Mouse (Mus musculus) heart, postnatal 0 days (tissue): ENCODE measurements around the gene Rhpn2. TPM values are rescaled to one million over a fixed set of nuclear protein-coding genes. Genes with fewer than 3 reads are reported as not detected.

Source experiments
- ATAC-seq: fragments of 200-750 bp; cut with Nextera tagmentation; 2 replicates; pipeline ENCODE4 v1.8.0; 2017; ENCODE audit warnings: low read depth, moderate number of reproducible peaks, moderate library complexity; ENCODE audit not compliant: insufficient read depth
- DNase-seq: peaks from one replicate; pipeline ENCODE4 v3.0.0-alpha.2; 2016; ENCODE audit warnings: low spot score
- H3K27ac ChIP-seq: fragments of 300-500 bp; sonication (generic); 2 replicates; pipeline ENCODE4 v1.5.1; 2014; ENCODE audit warnings: low read depth, mild to moderate bottlenecking
- H3K27me3 ChIP-seq: fragments of 300-500 bp; sonication (generic); 2 replicates; pipeline ENCODE4 v1.6.1; 2014; ENCODE audit warnings: low read length, mixed read lengths; ENCODE audit not compliant: control insufficient read depth, insufficient read depth
- H3K36me3 ChIP-seq: fragments of 300-500 bp; sonication (generic); replicated peaks from 2 replicates; pipeline ENCODE4 v1.6.1; 2014; ENCODE audit warnings: low read length, mixed read lengths; ENCODE audit not compliant: control insufficient read depth, insufficient read depth
- H3K4me1 ChIP-seq: fragments of 300-500 bp; sonication (generic); 2 replicates; pipeline ENCODE4 v1.6.1; 2014; ENCODE audit warnings: antibody characterized with exemption; ENCODE audit not compliant: control insufficient read depth, insufficient read depth
- H3K4me2 ChIP-seq: fragments of 300-500 bp; sonication (generic); 2 replicates; pipeline ENCODE4 v1.6.1; 2014; ENCODE audit warnings: low read depth, mild to moderate bottlenecking, low read length, moderate library complexity
- H3K4me3 ChIP-seq: fragments of 300-500 bp; sonication (generic); 2 replicates; pipeline ENCODE4 v1.5.1; 2014; ENCODE audit warnings: low read depth, low read length
- H3K9ac ChIP-seq: fragments of 300-500 bp; sonication (generic); replicated peaks from 2 replicates; pipeline ENCODE4 v1.6.1; 2014; ENCODE audit warnings: low read depth, low read length, mixed read lengths
- H3K9me3 ChIP-seq: fragments of 300-500 bp; sonication (generic); replicated peaks from 2 replicates; pipeline ENCODE4 v1.6.1; 2016; ENCODE audit warnings: low read length; ENCODE audit not compliant: control insufficient read depth
- CTCF ChIP-seq: IDR thresholded peaks from 2 replicates; pipeline ENCODE4 v1.5.1; 2016; ENCODE audit warnings: antibody characterized with exemption, control low read depth, low read depth
- EP300 ChIP-seq: IDR thresholded peaks from 2 replicates; pipeline ENCODE4 v1.6.1; 2016; ENCODE audit warnings: antibody characterized with exemption, low read depth
- WGBS: fragments of 180-500 bp; shearing (Covaris S2); extraction: QIAGEN DNeasy Blood & Tissue Kit; methylation state at CpG from one replicate; pipeline ENCODE4 v1.1.7; 2014; 5-methylcytosine and 5-hydroxymethylcytosine counted together
- polyA plus RNA-seq: library from polyadenylated mRNA; unstranded; fragments of >200 nt; fragmentation: Nextera tagmentation; extraction: Ambion mirVana; gene quantifications from 2 replicates; pipeline ENCODE4 v1.2.1, GENCODE M21; 2015
- total RNA-seq: library from RNA; depleted of rRNA; stranded (reverse); fragments of >200 nt; gene quantifications from 2 replicates; pipeline ENCODE4 v1.2.3, GENCODE M21; 2014; ENCODE audit warnings: low replicate concordance; rRNA removed

Rhpn2 gene
- total and polyA plus RNA-seq, 2 experiments from 2014 or later = 4.0 to 6.1 TPM

DNA sequence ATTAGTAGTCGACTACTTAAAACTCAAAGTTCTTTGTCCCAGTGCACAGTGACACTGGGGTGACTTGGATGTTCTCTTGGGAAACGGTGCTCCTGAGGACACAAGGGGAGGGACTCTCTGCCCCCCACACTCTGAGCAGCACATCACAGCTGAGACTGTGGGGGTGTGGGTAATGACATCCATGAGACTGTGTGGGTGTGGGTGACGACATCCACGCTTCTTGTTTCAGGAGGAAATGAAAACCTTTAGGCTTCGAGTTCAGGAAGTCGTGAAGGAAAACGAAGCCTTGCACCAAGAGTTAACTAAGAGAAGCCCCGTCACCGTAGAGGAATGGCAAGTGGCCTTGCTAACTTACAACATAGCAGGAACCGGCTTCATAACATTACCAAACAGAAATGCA lies 89.1 kb downstream of the Rhpn2 start:
- H3K9me3 ChIP-seq = no peaks in the 10 kb centered on the region
- TF ChIP-seq EP300 = no peak
- TF ChIP-seq CTCF = no peak

DNA sequence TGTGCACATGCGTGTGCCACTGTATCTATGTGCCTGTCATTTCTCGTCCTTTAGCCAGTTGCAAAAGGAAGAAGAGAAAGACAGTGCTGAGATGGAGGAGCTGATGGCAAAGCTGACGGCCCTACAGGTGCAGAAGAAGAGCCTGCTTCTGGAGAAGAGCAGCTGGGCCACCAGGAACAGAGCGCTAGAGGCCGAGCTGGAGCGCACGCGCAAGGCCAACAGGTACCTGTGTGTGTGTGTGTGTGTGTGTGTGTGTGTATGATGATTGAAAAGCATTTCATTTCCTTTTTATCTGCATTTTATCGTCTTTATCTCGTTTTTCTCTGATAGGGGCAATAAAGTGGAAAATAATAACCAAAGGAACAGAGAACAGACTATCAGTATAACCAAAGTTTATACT lies 94.2 kb downstream of the Rhpn2 start:
- H3K27ac ChIP-seq = no peak overlapping the region

More for the DNA sequence above, 89.1 kb downstream of the Rhpn2 start:
- Histone ChIP-seq H3K9ac (no peak overlapping the region), H3K27ac (no peak overlapping the region), H3K4me1 (no peaks in the 10 kb centered on the region), H3K27me3 (no peaks in the 10 kb centered on the region), H3K4me3 (no peak overlapping the region), H3K36me3 (peaks cover 69% of the 10 kb centered on the region), H3K4me2 (no peak overlapping the region)
- WGBS = 79% methylated on average over 10 of the region's 10 CpGs
- no peak for DNase-seq
- ATAC-seq = no peak

DNA sequence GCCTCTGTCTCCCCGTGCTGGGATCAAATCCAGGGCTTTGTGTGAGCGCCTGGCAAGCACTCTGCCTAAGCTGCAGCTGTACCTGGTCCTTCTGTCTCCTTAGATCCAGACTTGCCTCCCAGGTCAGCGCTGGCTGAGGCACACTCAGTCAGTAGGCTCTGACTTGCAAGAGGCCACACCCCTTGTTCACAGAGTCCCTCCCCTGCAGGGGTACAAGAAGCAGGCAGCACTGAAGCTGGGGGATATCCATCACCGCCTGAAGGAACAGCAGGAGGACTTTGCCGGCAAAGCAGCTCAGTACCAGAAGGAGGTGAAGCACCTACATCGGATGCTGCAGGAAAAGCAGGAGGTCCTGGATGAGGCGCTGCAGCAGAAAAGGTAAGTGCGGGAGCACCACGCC lies 101.3 kb downstream of the Rhpn2 start:
- DNase-seq = no peak
- H3K9me3 ChIP-seq = no peaks in the 10 kb centered on the region
- 83% methylated on average over 9 of the region's 9 CpGs for WGBS
- peaks cover 75% of the 10 kb centered on the region for H3K36me3 ChIP-seq
- no peak overlapping the region for H3K4me3 ChIP-seq
- no peaks in the 10 kb centered on the region for H3K27me3 ChIP-seq
- ATAC-seq = no peak
- TF ChIP-seq EP300 = no peak
- TF ChIP-seq CTCF = no peak
- no peak overlapping the region for H3K9ac ChIP-seq
- no peak overlapping the region for H3K27ac ChIP-seq
- H3K4me2 ChIP-seq = no peak overlapping the region
- H3K4me1 ChIP-seq = no peaks in the 10 kb centered on the region

More for the DNA sequence above, 94.2 kb downstream of the Rhpn2 start:
- no peak overlapping the region for H3K4me3 ChIP-seq
- H3K4me1 ChIP-seq = no peaks in the 10 kb centered on the region
- 91% methylated on average over 10 of the region's 10 CpGs for WGBS
- H3K36me3 ChIP-seq = peaks cover 75% of the 10 kb centered on the region
- TF ChIP-seq EP300 = no peak
- no peak for TF ChIP-seq CTCF
- no peak overlapping the region for H3K9ac ChIP-seq
- ATAC-seq (no peak), DNase-seq (no peak)
- H3K4me2 ChIP-seq = no peak overlapping the region
- H3K27me3 ChIP-seq = no peaks in the 10 kb centered on the region
- no peaks in the 10 kb centered on the region for H3K9me3 ChIP-seq

Other genes with a start within 250 kb of the Rhpn2 start
- gene Cebpa, start 214.9 kb upstream of the Rhpn2 start, total RNA-seq = 3.5 and 6.3 TPM in 2 replicates
- 0.20 and 0.48 TPM in 2 replicates for gene Cebpa, start 214.9 kb upstream of the Rhpn2 start, polyA plus RNA-seq
- 0.11 TPM in 1 of 2 replicates, not detected in the other for gene Slc7a10, start 147.8 kb upstream of the Rhpn2 start, total RNA-seq
- gene Slc7a10, start 147.8 kb upstream of the Rhpn2 start, polyA plus RNA-seq = 0.15 and 1.1 TPM in 2 replicates
- 3.3 and 3.5 TPM in 2 replicates for gene Lrp3, start 118.7 kb upstream of the Rhpn2 start, total RNA-seq
- gene Lrp3, start 118.7 kb upstream of the Rhpn2 start, polyA plus RNA-seq = 1.3 and 1.4 TPM in 2 replicates
- gene Gpatch1, start 15.7 kb upstream of the Rhpn2 start, total RNA-seq = 2.1 and 3.6 TPM in 2 replicates
- 9.5 and 10.1 TPM in 2 replicates for gene Gpatch1, start 15.7 kb upstream of the Rhpn2 start, polyA plus RNA-seq
- gene Faap24, start 62.7 kb downstream of the Rhpn2 start, total RNA-seq = 1.7 and 10.3 TPM in 2 replicates
- gene Faap24, start 62.7 kb downstream of the Rhpn2 start, polyA plus RNA-seq = 8.2 and 8.7 TPM in 2 replicates
- gene Cep89, start 62.9 kb downstream of the Rhpn2 start, total RNA-seq = 8.6 and 34.4 TPM in 2 replicates
- gene Cep89, start 62.9 kb downstream of the Rhpn2 start, polyA plus RNA-seq = 21.6 and 22.7 TPM in 2 replicates
- 0.27 TPM in 1 of 2 replicates, not detected in the other for gene Slc7a9, start 114.6 kb downstream of the Rhpn2 start, total RNA-seq
- 0.20 and 0.22 TPM in 2 replicates for gene Slc7a9, start 114.6 kb downstream of the Rhpn2 start, polyA plus RNA-seq
- not detected in 2 replicates for gene Tdrd12, start 203.6 kb downstream of the Rhpn2 start, total RNA-seq
- gene Tdrd12, start 203.6 kb downstream of the Rhpn2 start, polyA plus RNA-seq = 1.4 and 1.5 TPM in 2 replicates
- gene Nudt19, start 222.1 kb downstream of the Rhpn2 start, total RNA-seq = 75.2 and 76.6 TPM in 2 replicates
- gene Nudt19, start 222.1 kb downstream of the Rhpn2 start, polyA plus RNA-seq = 133 and 136 TPM in 2 replicates